Comparison of ENCODE assay signal across 35 mouse cellular contexts in the genomic region with DNA sequence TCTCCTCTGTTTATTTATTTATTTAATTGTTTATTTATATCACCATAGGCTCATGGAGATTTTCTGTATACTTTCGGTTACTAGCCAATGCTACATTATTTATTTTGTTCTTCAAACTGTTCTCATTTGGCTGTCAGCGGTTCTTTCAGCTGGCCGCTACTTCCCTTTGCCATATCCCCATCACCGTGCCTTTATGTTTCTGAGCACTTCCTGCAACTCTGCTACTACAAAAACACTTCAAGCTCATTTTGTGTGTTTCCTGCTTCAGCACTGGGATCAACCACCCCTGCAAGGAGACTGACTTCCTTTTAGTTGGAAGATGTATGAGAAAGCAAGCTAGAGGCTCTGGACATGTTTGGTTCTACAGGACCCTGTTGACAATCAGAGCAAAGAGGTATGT.
"Had no signal": no experiment of that assay in that cellular context is flagged by ENCODE, and none has a peak within 500 bp of the region (broad histone marks: within the 10 kb centered on the region; RNA-seq: fewer than 3 reads in every experiment).

No protein-coding gene starts in this region.

- ATAC-seq: hindbrain, embryonic 16.5 days; hindbrain, postnatal 0 days; inflammation-experienced regulatory T-cells, adult 6 months; intestine, embryonic 15.5 days; intestine, embryonic 16.5 days; intestine, postnatal 0 days had no signal

- H3K27ac ChIP-seq: heart, embryonic 10.5 days; heart, embryonic 13.5 days; heart, embryonic 15.5 days; hindbrain, embryonic 10.5 days; hindbrain, embryonic 12.5 days; hindbrain, embryonic 13.5 days; hindbrain, embryonic 14.5 days; hindbrain, embryonic 15.5 days; hindbrain, postnatal 0 days; intestine, embryonic 15.5 days; kidney, embryonic 15.5 days; kidney, postnatal 0 days; layer of hippocampus, adult 2 months had no signal

- H3K36me3 ChIP-seq: heart, embryonic 10.5 days; heart, embryonic 12.5 days; heart, embryonic 13.5 days; heart, embryonic 15.5 days; hindbrain, embryonic 10.5 days; hindbrain, embryonic 12.5 days; hindbrain, embryonic 13.5 days; hindbrain, embryonic 15.5 days; intestine, embryonic 15.5 days; kidney, embryonic 15.5 days had no signal

- H3K9me3 ChIP-seq: heart, embryonic 10.5 days; heart, embryonic 12.5 days; heart, embryonic 13.5 days; heart, embryonic 15.5 days; hindbrain, embryonic 10.5 days; hindbrain, embryonic 12.5 days; hindbrain, embryonic 13.5 days; hindbrain, embryonic 15.5 days; intestine, embryonic 15.5 days; kidney, embryonic 15.5 days had no signal

- DNase-seq: heart, postnatal 10 days; heart, postnatal 14 days; heart, postnatal 36 days; heart, postnatal 4 days; kidney, adult 11 months; kidney, adult 18-20 months; kidney, adult 2 months; kidney, adult 8-10 months; kidney, adult 9 months; kidney, postnatal 10 days; kidney, postnatal 14 days; kidney, postnatal 25 days; kidney, postnatal 36 days; kidney, postnatal 4 days; layer of hippocampus, adult 9-11 months; layer of hippocampus, postnatal 36 days had no signal

- H3K4me3 ChIP-seq: heart, embryonic 10.5 days; heart, embryonic 12.5 days; heart, embryonic 13.5 days; heart, embryonic 15.5 days; hindbrain, embryonic 10.5 days; hindbrain, embryonic 12.5 days; hindbrain, embryonic 13.5 days; hindbrain, embryonic 15.5 days; intestine, embryonic 15.5 days; kidney, embryonic 15.5 days; layer of hippocampus, adult 2 months had no signal

- H3K9ac ChIP-seq: heart, embryonic 12.5 days; heart, embryonic 13.5 days; heart, embryonic 15.5 days; hindbrain, embryonic 12.5 days; hindbrain, embryonic 13.5 days; hindbrain, embryonic 14.5 days; hindbrain, embryonic 15.5 days; intestine, embryonic 15.5 days; kidney, embryonic 15.5 days had no signal

- H3K4me1 ChIP-seq: heart, embryonic 10.5 days; intestine, embryonic 15.5 days had no signal

- H3K4me2 ChIP-seq: heart, embryonic 11.5 days; heart, embryonic 12.5 days; heart, embryonic 13.5 days; heart, embryonic 15.5 days; hindbrain, embryonic 12.5 days; hindbrain, embryonic 13.5 days; hindbrain, embryonic 14.5 days; hindbrain, embryonic 15.5 days; intestine, embryonic 15.5 days; kidney, embryonic 15.5 days had no signal
